Mouse (Mus musculus) lung, adult 2 months (tissue): ENCODE measurements at regions not wholly inside any gene's neighbourhood (a gene's known extent, or its start where the extent isn't known, plus 50 kb on each side); places are given as distances from the start of the nearest gene placed in this dataset.

Experiments used
- DNase-seq: peaks from one replicate; pipeline ENCODE4 v3.0.0; 2022
- H3K4me1 ChIP-seq: fragments of 200-500 bp; 2 replicates; pipeline ENCODE4 v1.6.1; 2011; ENCODE audit warnings: low read length; ENCODE audit not compliant: control insufficient read depth, insufficient read depth
- H3K4me3 ChIP-seq: fragments of 200-500 bp; replicated peaks from 2 replicates; pipeline ENCODE3; 2011; ENCODE audit warnings: low read depth, mild to moderate bottlenecking, control low read depth, low read length; ENCODE audit errors: extremely low read depth
- CTCF ChIP-seq: fragments of 200-500 bp; IDR thresholded peaks from 2 replicates; pipeline ENCODE4 v1.5.1; 2011; ENCODE audit warnings: mild to moderate bottlenecking, low read length, control low read depth; ENCODE audit not compliant: insufficient read depth
- POLR2A ChIP-seq: fragments of 200-500 bp; IDR thresholded peaks from 2 replicates; pipeline ENCODE4 v1.6.1; 2011; ENCODE audit warnings: low read depth, mild to moderate bottlenecking, control low read depth, low read length, borderline replicate concordance; ENCODE audit errors: extremely low read depth
- WGBS: fragments of 180-500 bp; shearing (Covaris S2); methylation state at CpG from one replicate; pipeline ENCODE4 v1.1.7; 2018; 5-methylcytosine and 5-hydroxymethylcytosine counted together

- no peak for DNase-seq
- H3K4me3 ChIP-seq = no peak overlapping the region
- WGBS = 44% methylated on average over 2 of the region's 2 CpGs
- TF ChIP-seq CTCF (no peak), POLR2A (no peak)
- no peaks in the 10 kb centered on the region for H3K4me1 ChIP-seq
Observed at GRCm38 (mm10) chr4:98282275-98282674, 100.8 kb downstream of the Tm2d1 start.

- 60% methylated on average over 7 of the region's 7 CpGs for WGBS
- TF ChIP-seq CTCF = no peak
- no peak for TF ChIP-seq POLR2A
- DNase-seq = no peak
Observed at GRCm38 (mm10) chr4:98258336-98258735, 124.8 kb downstream of the Tm2d1 start.

GRCm38 (mm10) chr4:98257711-98258110 lies 125.4 kb downstream of the Tm2d1 start:
- Histone ChIP-seq H3K4me1 (no peaks in the 10 kb centered on the region), H3K4me3 (no peak overlapping the region)
- TF ChIP-seq CTCF (no peak), POLR2A (no peak)
- DNase-seq = peak; percentile 9
- WGBS = 69% methylated on average over 9 of the region's 9 CpGs

More at GRCm38 (mm10) chr4:98258336-98258735, 124.8 kb downstream of the Tm2d1 start:
- Histone ChIP-seq H3K4me1 (no peaks in the 10 kb centered on the region), H3K4me3 (no peak overlapping the region)

GRCm38 (mm10) chr4:98254856-98255853 lies 128.0 kb downstream of the Tm2d1 start:
- WGBS = 61% methylated on average over 18 of the region's 18 CpGs
- DNase-seq = peak; percentile 29
- H3K4me1 ChIP-seq = no peaks in the 10 kb centered on the region
- TF ChIP-seq POLR2A (no peak), CTCF (peak; percentile 53)
- H3K4me3 ChIP-seq = no peak overlapping the region

- 4% methylated on average over 15 of the region's 16 CpGs for WGBS
- no peak for TF ChIP-seq POLR2A
- no peak for TF ChIP-seq CTCF
- peak; percentile 34 for DNase-seq
- H3K4me3 ChIP-seq = peak overlapping the region; percentile 6
- H3K4me1 ChIP-seq = peaks cover 5% of the 10 kb centered on the region; the same call in 1 of the 2 replicates
Observed at GRCm38 (mm10) chr4:98243941-98244929, 138.9 kb downstream of the Tm2d1 start.

- DNase-seq = peak; percentile 15
- WGBS = 17% methylated on average over 6 of the region's 6 CpGs
- peak; percentile 26; the same call in 1 of the 2 replicates for TF ChIP-seq CTCF
- no peak for TF ChIP-seq POLR2A
- no peak overlapping the region for H3K4me3 ChIP-seq
- peaks cover 5% of the 10 kb centered on the region; the same call in 1 of the 2 replicates for H3K4me1 ChIP-seq
Observed at GRCm38 (mm10) chr4:98243502-98243901, 139.6 kb downstream of the Tm2d1 start.

GRCm38 (mm10) chr4:98241921-98242320 lies 141.2 kb downstream of the Tm2d1 start:
- H3K4me3 ChIP-seq = no peak overlapping the region
- WGBS = 95% methylated on average over 2 of the region's 2 CpGs
- TF ChIP-seq CTCF (no peak), POLR2A (no peak)
- DNase-seq = no peak
- peaks cover 5% of the 10 kb centered on the region; the same call in 1 of the 2 replicates for H3K4me1 ChIP-seq

- TF ChIP-seq CTCF (no peak), POLR2A (no peak)
- no peak overlapping the region for H3K4me3 ChIP-seq
- no peak for DNase-seq
- H3K4me1 ChIP-seq = peaks cover 11% of the 10 kb centered on the region; the same call in 1 of the 2 replicates
Observed at GRCm38 (mm10) chr4:98240289-98240688, 142.8 kb downstream of the Tm2d1 start.

GRCm38 (mm10) chr4:98238075-98238474 lies 145.0 kb downstream of the Tm2d1 start:
- H3K4me1 ChIP-seq = peaks cover 6% of the 10 kb centered on the region; the same call in 1 of the 2 replicates
- WGBS = 67% methylated on average over 4 of the region's 4 CpGs
- DNase-seq = no peak
- TF ChIP-seq CTCF (no peak), POLR2A (no peak)
- H3K4me3 ChIP-seq = no peak overlapping the region
